Comparison of ENCODE assay signal across 26 mouse cellular contexts in genomic region chr17:23553634-23554120, GRCm38 (mm10). TPM values are rescaled to one million over a fixed set of nuclear protein-coding genes. Genes with fewer than 3 reads are reported as not detected.
A peak's percentile ranks its signal among the peaks of the same experiment; 100 is the strongest.
DNase-seq lines count a peak whose midpoint lies in the region; ATAC-seq and TF ChIP-seq lines count a peak whose summit lies in the region.
"Had no signal": no experiment of that assay in that cellular context is flagged by ENCODE, and none has a peak within 500 bp of the region (broad histone marks: within the 10 kb centered on the region; RNA-seq: fewer than 3 reads in every experiment).

No protein-coding gene starts in this region.

- no peak overlapping the region for H3K4me2 ChIP-seq in liver, postnatal 0 days (ENCODE audit: low read depth, low read length)
- H3K4me2 ChIP-seq in hindbrain, postnatal 0 days (ENCODE audit: low read depth, low read length): no peak overlapping the region
- H3K4me2 ChIP-seq: embryonic facial prominence, embryonic 15.5 days; forebrain, embryonic 15.5 days; heart, embryonic 11.5 days; heart, embryonic 15.5 days; hindbrain, embryonic 14.5 days had no signal

- TF ChIP-seq CTCF in liver, postnatal 0 days (IDR thresholded peaks at IDR 0.05; ENCODE audit: low read depth): no peak
- no peak for TF ChIP-seq CTCF in hindbrain, postnatal 0 days (IDR thresholded peaks at IDR 0.05; ENCODE audit: low read depth)

- 56% methylated on average over 1 of the region's 1 CpGs for WGBS in liver, postnatal 0 days (ENCODE audit: insufficient replicate concordance)
- whole genome bisulfite sequencing in hindbrain, postnatal 0 days: 52% methylated on average over 1 of the region's 1 CpGs

- H3K4me3 ChIP-seq in liver, postnatal 0 days (ENCODE audit: low read depth, low read length): no peak overlapping the region
- no peak overlapping the region for H3K4me3 ChIP-seq in hindbrain, postnatal 0 days (ENCODE audit: low read length)
- H3K4me3 ChIP-seq: embryonic facial prominence, embryonic 15.5 days; erythroblast, embryonic 14.5 days; forebrain, embryonic 15.5 days; heart, adult 2 months; heart, embryonic 15.5 days had no signal

- peaks cover 38% of the 10 kb centered on the region for H3K4me1 ChIP-seq in liver, postnatal 0 days (ENCODE audit: insufficient read depth)
- H3K4me1 ChIP-seq in hindbrain, postnatal 0 days (ENCODE audit: insufficient read depth, low read length): peaks cover 6% of the 10 kb centered on the region; the same call in 1 of the 2 replicates

- no peak for TF ChIP-seq EP300 in liver, postnatal 0 days (IDR thresholded peaks at IDR 0.05; ENCODE audit: low read depth)

- peaks cover 24% of the 10 kb centered on the region for H3K36me3 ChIP-seq in liver, postnatal 0 days (replicated peaks; ENCODE audit: insufficient read depth, low read length)
- H3K36me3 ChIP-seq in hindbrain, postnatal 0 days (ENCODE audit: insufficient read depth, low read length): peaks cover 29% of the 10 kb centered on the region

- H3K27me3 ChIP-seq in liver, postnatal 0 days (ENCODE audit: insufficient read depth, low read length): no peaks in the 10 kb centered on the region
- H3K27me3 ChIP-seq in hindbrain, postnatal 0 days (ENCODE audit: insufficient read depth, low read length): no peaks in the 10 kb centered on the region
- H3K27me3 ChIP-seq: embryonic facial prominence, embryonic 15.5 days; forebrain, embryonic 15.5 days; heart, embryonic 15.5 days had no signal

- DNase-seq in cerebellum, adult 11-12 months: peak; percentile 30
- no peak for DNase-seq in cerebellum, postnatal 36 days
- no peak for DNase-seq in liver, postnatal 0 days
- DNase-seq in liver: no peak
- DNase-seq in adrenal gland, postnatal 14 days: peak; percentile 76
- no peak for DNase-seq in hindbrain, postnatal 0 days (ENCODE audit: low spot score)
- no peak for DNase-seq in kidney, adult 11 months
- DNase-seq: cerebellum, adult 11 months; cerebellum, postnatal 10 days; embryo, embryonic 11 days; gastrocnemius, postnatal 14 days; heart, postnatal 14 days had no signal

- no peak for ATAC-seq in liver, postnatal 0 days
- no peak for ATAC-seq in hindbrain, postnatal 0 days
- ATAC-seq: forebrain, embryonic 15.5 days; intestine, embryonic 16.5 days had no signal

- H3K9ac ChIP-seq in liver, postnatal 0 days (replicated peaks): no peak overlapping the region; the same call in 1 of the 2 replicates
- no peak overlapping the region for H3K9ac ChIP-seq in hindbrain, postnatal 0 days (replicated peaks; ENCODE audit: low read length)
- H3K9ac ChIP-seq: embryonic facial prominence, embryonic 15.5 days; forebrain, embryonic 15.5 days; heart, embryonic 15.5 days; hindbrain, embryonic 14.5 days had no signal

- H3K9me3 ChIP-seq in liver, postnatal 0 days (ENCODE audit: low read length): no peaks in the 10 kb centered on the region
- no peaks in the 10 kb centered on the region for H3K9me3 ChIP-seq in hindbrain, postnatal 0 days (ENCODE audit: low read length)
- H3K9me3 ChIP-seq: embryonic facial prominence, embryonic 15.5 days; forebrain, embryonic 15.5 days; heart, embryonic 15.5 days had no signal

- H3K27ac ChIP-seq in liver, postnatal 0 days (ENCODE audit: low read depth): peak overlapping the region; percentile 71; the same call in 1 of the 2 replicates
- no peak overlapping the region for H3K27ac ChIP-seq in hindbrain, postnatal 0 days
- H3K27ac ChIP-seq: embryonic facial prominence, embryonic 15.5 days; forebrain, embryonic 15.5 days; heart, adult 2 months; heart, embryonic 15.5 days; hindbrain, embryonic 14.5 days had no signal

RNA-seq across cellular contexts. Expression of gene Zfp213, which starts 10.4 kb away (rescaled TPM):
- polyA plus RNA-seq in liver, postnatal 0 days (2015; fragmentation: Nextera tagmentation; extraction: Ambion mirVana): 5.2 and 5.5 TPM in 2 replicates
- 9.2 and 9.9 TPM in 2 replicates for total RNA-seq in adrenal gland, postnatal 14 days (2021)
- total RNA-seq in hindbrain, postnatal 0 days (2014; rRNA removed): 17.1 and 28.1 TPM in 2 replicates
- polyA plus RNA-seq in hindbrain, postnatal 0 days (2015; fragmentation: Nextera tagmentation; extraction: Ambion mirVana): 9.4 and 10.3 TPM in 2 replicates

RNA-seq across cellular contexts. Expression of gene Zfp13, which starts 45.6 kb away (rescaled TPM):
- polyA plus RNA-seq in liver, postnatal 0 days (2015; fragmentation: Nextera tagmentation; extraction: Ambion mirVana): 1.1 and 1.4 TPM in 2 replicates
- total RNA-seq in adrenal gland, postnatal 14 days (2021): 8.5 and 14.6 TPM in 2 replicates
- 37.6 and 44.0 TPM in 2 replicates for total RNA-seq in hindbrain, postnatal 0 days (2014; rRNA removed)
- polyA plus RNA-seq in hindbrain, postnatal 0 days (2015; fragmentation: Nextera tagmentation; extraction: Ambion mirVana): 21.5 and 21.6 TPM in 2 replicates
- total RNA-seq: hematopoietic stem cell, adult 5-6 weeks had no signal

RNA-seq across cellular contexts. Expression of gene Zscan10, which starts 47.0 kb away (rescaled TPM):
- not detected in 2 replicates for polyA plus RNA-seq in liver, postnatal 0 days (2015; fragmentation: Nextera tagmentation; extraction: Ambion mirVana)
- total RNA-seq in adrenal gland, postnatal 14 days (2021): not detected in 2 replicates
- 0.10 TPM in 1 of 2 replicates, not detected in the other for total RNA-seq in hindbrain, postnatal 0 days (2014; rRNA removed)
- 0.14 and 0.26 TPM in 2 replicates for polyA plus RNA-seq in hindbrain, postnatal 0 days (2015; fragmentation: Nextera tagmentation; extraction: Ambion mirVana)
- total RNA-seq: adrenal gland, adult 18-20 months; common myeloid progenitor, adult 5-6 weeks; gastrocnemius, postnatal 14 days; heart, adult 2 months; heart, postnatal 14 days; hematopoietic stem cell, adult 5-6 weeks; MEL had no signal
- polyA plus RNA-seq: erythroblast, embryonic 14.5 days; forebrain, embryonic 15.5 days; frontal cortex, adult 2 months; gonadal fat pad, adult 2 months; heart, adult 2 months; heart, embryonic 11.5 days; heart, embryonic 15.5 days; intestine, embryonic 16.5 days had no signal

Comparison
In these comparisons a context has a peak if more than half of its experiments do, and no peak if none do; other contexts are left out.
1. DNase-seq: peak in cerebellum, adult 11-12 months (single experiment) and adrenal gland, postnatal 14 days (single experiment); none in cerebellum, postnatal 36 days (0 of 2), liver, postnatal 0 days (single experiment), liver (single experiment), hindbrain, postnatal 0 days (single experiment) and kidney, adult 11 months (single experiment).